ENCODE assay signal across 26 mouse cellular contexts in the genomic region with DNA sequence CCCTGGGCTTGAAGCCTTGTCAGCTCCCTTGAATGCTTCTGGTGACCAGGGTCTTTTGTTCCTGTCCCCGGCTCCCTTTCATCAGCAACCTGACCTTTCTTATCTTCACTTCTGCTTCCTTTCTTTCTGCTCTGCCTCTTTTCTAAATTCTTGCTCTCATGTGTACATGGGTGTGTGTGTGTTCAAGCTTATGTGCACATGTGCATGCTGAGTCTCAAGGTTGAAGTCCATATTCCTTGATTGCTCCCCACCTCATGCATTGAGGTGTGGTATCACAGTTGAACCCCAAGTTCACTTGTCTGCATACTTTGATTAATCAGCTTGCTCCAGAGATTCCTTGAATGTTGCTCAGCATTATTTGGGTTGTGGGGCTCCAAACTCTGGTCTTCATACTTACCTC.
"Had no signal": no experiment of that assay in that cellular context is flagged by ENCODE, and none has a peak within 500 bp of the region (broad histone marks: within the 10 kb centered on the region; RNA-seq: fewer than 3 reads in every experiment).

No protein-coding gene starts in this region.

- H3K4me1 ChIP-seq: heart, embryonic 13.5 days; heart, embryonic 15.5 days; hindbrain, embryonic 13.5 days; hindbrain, embryonic 15.5 days; kidney, embryonic 15.5 days; limb, embryonic 10.5 days; limb, embryonic 12.5 days; liver, embryonic 13.5 days had no signal

- H3K4me2 ChIP-seq: heart, embryonic 11.5 days; heart, embryonic 13.5 days; heart, embryonic 15.5 days; hindbrain, embryonic 13.5 days; hindbrain, embryonic 15.5 days; kidney, embryonic 15.5 days; limb, embryonic 12.5 days; liver, embryonic 11.5 days; liver, embryonic 13.5 days had no signal

- H3K9ac ChIP-seq: heart, embryonic 13.5 days; heart, embryonic 15.5 days; hindbrain, embryonic 13.5 days; hindbrain, embryonic 15.5 days; kidney, embryonic 15.5 days; limb, embryonic 12.5 days; liver, embryonic 13.5 days had no signal

- DNase-seq: gastrocnemius, postnatal 14 days; gastrocnemius, postnatal 36 days; heart, adult 11 months; heart, adult 2 months; heart, postnatal 14 days; heart, postnatal 36 days; kidney, adult 11 months; kidney, adult 2 months; kidney, adult 9 months; kidney, postnatal 25 days; kidney, postnatal 4 days; liver; liver, embryonic 13.5 days had no signal

- H3K4me3 ChIP-seq: heart, adult 2 months; heart, embryonic 13.5 days; heart, embryonic 15.5 days; hindbrain, embryonic 13.5 days; hindbrain, embryonic 15.5 days; kidney, embryonic 15.5 days; layer of hippocampus, adult 2 months; left cerebral cortex, adult 2 months; limb, embryonic 10.5 days; limb, embryonic 12.5 days; liver, embryonic 13.5 days had no signal

- H3K9me3 ChIP-seq: heart, embryonic 13.5 days; heart, embryonic 15.5 days; hindbrain, embryonic 13.5 days; hindbrain, embryonic 15.5 days; kidney, embryonic 15.5 days; limb, embryonic 10.5 days; limb, embryonic 12.5 days; liver, embryonic 13.5 days had no signal

- H3K36me3 ChIP-seq: heart, embryonic 13.5 days; heart, embryonic 15.5 days; hindbrain, embryonic 13.5 days; hindbrain, embryonic 15.5 days; kidney, embryonic 15.5 days; limb, embryonic 10.5 days; limb, embryonic 12.5 days; liver, embryonic 13.5 days had no signal

- H3K27ac ChIP-seq: heart, adult 2 months; heart, embryonic 13.5 days; heart, embryonic 15.5 days; hindbrain, embryonic 13.5 days; hindbrain, embryonic 15.5 days; kidney, embryonic 15.5 days; kidney, postnatal 0 days; layer of hippocampus, adult 2 months; left cerebral cortex, adult 2 months; limb, embryonic 10.5 days; limb, embryonic 12.5 days; liver, embryonic 13.5 days had no signal

- H3K27me3 ChIP-seq: heart, embryonic 13.5 days; heart, embryonic 15.5 days; hindbrain, embryonic 13.5 days; hindbrain, embryonic 15.5 days; kidney, embryonic 15.5 days; limb, embryonic 12.5 days; liver, embryonic 13.5 days had no signal

- ATAC-seq: inflammation-experienced regulatory T-cells, adult 6 months had no signal
